Comparison of ENCODE assay signal across 9 mouse cellular contexts in genomic region chr2:169108037-169108436, GRCm38 (mm10).
DNase-seq lines count a peak whose midpoint lies in the region; ATAC-seq and TF ChIP-seq lines count a peak whose summit lies in the region.
"Had no signal": no experiment of that assay in that cellular context is flagged by ENCODE, and none has a peak within 500 bp of the region (broad histone marks: within the 10 kb centered on the region; RNA-seq: fewer than 3 reads in every experiment).

No protein-coding gene starts in this region.

- H3K4me3 ChIP-seq in kidney, adult 2 months (ENCODE audit: insufficient read depth, low read depth, low read length) = no peak overlapping the region
- no peak overlapping the region for H3K4me3 ChIP-seq in kidney, embryonic 15.5 days (replicated peaks)
- no peak overlapping the region for H3K4me3 ChIP-seq in liver, embryonic 14.5 days (ENCODE audit: insufficient read depth in 1 of 2, low read depth in 2 of 2, low read length in 2 of 2)
- H3K4me3 ChIP-seq: embryonic facial prominence, embryonic 12.5 days had no signal

- peak; percentile 53 for DNase-seq in CD4-positive, CD25-positive, alpha-beta regulatory T cell, adult 2 months (ENCODE audit: low read depth, low spot score)
- DNase-seq in kidney, adult 2 months = peak; percentile 31
- DNase-seq in adrenal gland, adult 2 months = peak; percentile 20
- DNase-seq in gastrocnemius, postnatal 14 days = peak; percentile 26
- DNase-seq in liver, embryonic 14.5 days (ENCODE audit: low read depth in 3 of 3, low spot score in 3 of 3) = no peak
- peak; percentile 20 to 57 for DNase-seq in thymus, postnatal 10 days (ENCODE audit: low spot score in 2 of 2)

- H3K4me1 ChIP-seq in kidney, adult 2 months (ENCODE audit: control insufficient read depth, insufficient read depth, low read length) = no peaks in the 10 kb centered on the region
- H3K4me1 ChIP-seq in kidney, embryonic 15.5 days = no peaks in the 10 kb centered on the region
- no peaks in the 10 kb centered on the region for H3K4me1 ChIP-seq in liver, embryonic 14.5 days (replicated peaks; ENCODE audit: control insufficient read depth in 2 of 2, insufficient read depth in 2 of 2, low read length in 1 of 2)
- H3K4me1 ChIP-seq: embryonic facial prominence, embryonic 12.5 days had no signal

- TF ChIP-seq EP300 in liver, embryonic 14.5 days (IDR thresholded peaks at IDR 0.05; ENCODE audit: low read depth) = no peak

- no peak for TF ChIP-seq POLR2A in kidney, adult 2 months (IDR thresholded peaks at IDR 0.05; ENCODE audit: low read depth, low read length)

- no peak for ATAC-seq in CD4-positive, CD25-positive, alpha-beta regulatory T cell, adult 4 months
- ATAC-seq in kidney, embryonic 15.5 days (replicated peaks; ENCODE audit: low FRiP score) = no peak
- ATAC-seq in liver, embryonic 14.5 days (ENCODE audit: insufficient read depth) = no peak

- H3K9me3 ChIP-seq in kidney, embryonic 15.5 days (replicated peaks) = 0 out of 2 replicates have a peak, but pooled peaks cover 5% of the 10 kb centered on the region
- H3K9me3 ChIP-seq in liver, embryonic 14.5 days (ENCODE audit: control insufficient read depth, low read length) = no peaks in the 10 kb centered on the region
- H3K9me3 ChIP-seq: embryonic facial prominence, embryonic 12.5 days had no signal

- peak; percentile 74 for TF ChIP-seq CTCF in kidney, adult 2 months (conservative IDR thresholded peaks at IDR 0.05; ENCODE audit: insufficient read depth, insufficient read length, low read depth, low read length)
- TF ChIP-seq CTCF in liver, embryonic 14.5 days (IDR thresholded peaks at IDR 0.05; ENCODE audit: low read depth) = peak; percentile 71

- no peak overlapping the region for H3K4me2 ChIP-seq in kidney, embryonic 15.5 days
- no peak overlapping the region for H3K4me2 ChIP-seq in liver, embryonic 14.5 days (ENCODE audit: low read depth)
- H3K4me2 ChIP-seq: embryonic facial prominence, embryonic 12.5 days had no signal

- no peak overlapping the region for H3K27ac ChIP-seq in kidney, adult 2 months (ENCODE audit: insufficient read depth, low read depth, low read length)
- no peak overlapping the region for H3K27ac ChIP-seq in kidney, embryonic 15.5 days
- no peak overlapping the region for H3K27ac ChIP-seq in liver, embryonic 14.5 days
- H3K27ac ChIP-seq: embryonic facial prominence, embryonic 12.5 days had no signal

- H3K9ac ChIP-seq in kidney, embryonic 15.5 days = no peak overlapping the region
- no peak overlapping the region for H3K9ac ChIP-seq in liver, embryonic 14.5 days (replicated peaks)
- H3K9ac ChIP-seq: embryonic facial prominence, embryonic 12.5 days had no signal

- 44% methylated on average over 10 of the region's 10 CpGs for WGBS in kidney, adult 2 months
- WGBS in kidney, embryonic 15.5 days = 44% methylated on average over 10 of the region's 10 CpGs
- WGBS in liver, embryonic 14.5 days (ENCODE audit: insufficient replicate concordance) = 24% methylated on average over 10 of the region's 10 CpGs

- no peaks in the 10 kb centered on the region for H3K27me3 ChIP-seq in kidney, adult 2 months (replicated peaks; ENCODE audit: control insufficient read depth, insufficient read depth, low read length)
- H3K27me3 ChIP-seq in kidney, embryonic 15.5 days = no peaks in the 10 kb centered on the region
- H3K27me3 ChIP-seq in liver, embryonic 14.5 days (ENCODE audit: control insufficient read depth, insufficient read depth, low read length) = no peaks in the 10 kb centered on the region
- H3K27me3 ChIP-seq: embryonic facial prominence, embryonic 12.5 days had no signal

- intact Hi-C loops in gastrocnemius, postnatal 14 days (cut with DNase I; ENCODE audit: low total_unique reads) = no loop called here

- no peaks in the 10 kb centered on the region for H3K36me3 ChIP-seq in kidney, adult 2 months (ENCODE audit: control insufficient read depth, insufficient read depth, low read length)
- no peaks in the 10 kb centered on the region for H3K36me3 ChIP-seq in kidney, embryonic 15.5 days
- H3K36me3 ChIP-seq in liver, embryonic 14.5 days (replicated peaks; ENCODE audit: control insufficient read depth, insufficient read depth, low read depth) = no peaks in the 10 kb centered on the region
- H3K36me3 ChIP-seq: embryonic facial prominence, embryonic 12.5 days had no signal

Comparison
In these comparisons a context has a peak if more than half of its experiments do, and no peak if none do; other contexts are left out.
1. DNase-seq: peak in CD4-positive, CD25-positive, alpha-beta regulatory T cell, adult 2 months (single experiment), kidney, adult 2 months (single experiment), adrenal gland, adult 2 months (single experiment), gastrocnemius, postnatal 14 days (single experiment) and thymus, postnatal 10 days (2 of 2); none in liver, embryonic 14.5 days (0 of 3).